Mouse (Mus musculus): ENCODE measurements around the gene Afap1l2.

The Afap1l2 gene

GRCm38 (mm10) chr19:56975502-56975901, 32.5 kb downstream of the Afap1l2 start:
- DNase-seq (ENCODE audit: low spot score): no peak

- DNase-seq (ENCODE audit: low spot score): no peak
Observed at GRCm38 (mm10) chr19:56974159-56974558, 33.9 kb downstream of the Afap1l2 start.

GRCm38 (mm10) chr19:56972768-56973167, 35.3 kb downstream of the Afap1l2 start:
- no peak for DNase-seq (ENCODE audit: low spot score)

- DNase-seq (ENCODE audit: low spot score): no peak
Observed at GRCm38 (mm10) chr19:56971347-56971746, 36.7 kb downstream of the Afap1l2 start.

GRCm38 (mm10) chr19:56963876-56964275, 44.2 kb downstream of the Afap1l2 start:
- DNase-seq (ENCODE audit: low spot score): no peak

- DNase-seq (ENCODE audit: low spot score): no peak
Observed at GRCm38 (mm10) chr19:56959601-56960000, 48.4 kb downstream of the Afap1l2 start.

GRCm38 (mm10) chr19:56959057-56959456, 49.0 kb downstream of the Afap1l2 start:
- DNase-seq (ENCODE audit: low spot score): no peak

GRCm38 (mm10) chr19:56958582-56959021, 49.4 kb downstream of the Afap1l2 start:
- DNase-seq (ENCODE audit: low spot score): no peak

- no peak for DNase-seq (ENCODE audit: low spot score)
Observed at GRCm38 (mm10) chr19:56958011-56958410, 50.0 kb downstream of the Afap1l2 start.

GRCm38 (mm10) chr19:56955568-56956513, 52.2 kb downstream of the Afap1l2 start:
- DNase-seq (ENCODE audit: low spot score): no peak

- no peak for DNase-seq (ENCODE audit: low spot score)
Observed at GRCm38 (mm10) chr19:56954857-56955256, 53.2 kb downstream of the Afap1l2 start.

GRCm38 (mm10) chr19:56953856-56954255, 54.2 kb downstream of the Afap1l2 start:
- no peak for DNase-seq (ENCODE audit: low spot score)

GRCm38 (mm10) chr19:56950818-56951217, 57.2 kb downstream of the Afap1l2 start:
- no peak for DNase-seq (ENCODE audit: low spot score)

GRCm38 (mm10) chr19:56949868-56950267, 58.2 kb downstream of the Afap1l2 start:
- no peak for DNase-seq (ENCODE audit: low spot score)

GRCm38 (mm10) chr19:56947971-56948610, 59.9 kb downstream of the Afap1l2 start:
- DNase-seq (ENCODE audit: low spot score): no peak

GRCm38 (mm10) chr19:56946727-56947126, 61.3 kb downstream of the Afap1l2 start:
- no peak for DNase-seq (ENCODE audit: low spot score)

- DNase-seq (ENCODE audit: low spot score): no peak
Observed at GRCm38 (mm10) chr19:56946277-56946676, 61.8 kb downstream of the Afap1l2 start.

GRCm38 (mm10) chr19:56945621-56946020, 62.4 kb downstream of the Afap1l2 start:
- no peak for DNase-seq (ENCODE audit: low spot score)

GRCm38 (mm10) chr19:56944826-56945225, 63.2 kb downstream of the Afap1l2 start:
- DNase-seq (ENCODE audit: low spot score): no peak

- DNase-seq (ENCODE audit: low spot score): no peak
Observed at GRCm38 (mm10) chr19:56944211-56944610, 63.8 kb downstream of the Afap1l2 start.

GRCm38 (mm10) chr19:56942216-56942615, 65.8 kb downstream of the Afap1l2 start:
- DNase-seq (ENCODE audit: low spot score): no peak

GRCm38 (mm10) chr19:56940507-56940906, 67.5 kb downstream of the Afap1l2 start:
- DNase-seq (ENCODE audit: low spot score): peak; percentile 38

- peak; percentile 60 for DNase-seq (ENCODE audit: low spot score)
Observed at GRCm38 (mm10) chr19:56939826-56940225, 68.2 kb downstream of the Afap1l2 start.

Measured in urinary bladder, postnatal 25 days (tissue).